Mouse (Mus musculus): ENCODE data around the gene Zranb1. TPM values are rescaled to one million over a fixed set of nuclear protein-coding genes. Genes with fewer than 3 reads are reported as not detected.

Gene Zranb1
- total RNA-seq, 2 experiments from 2014 or later: 34.8 to 36.2 TPM

- no peak for DNase-seq
- intact Hi-C loops (cut with DNase I): no loop called here
These were observed 9.0 kb upstream of the Zranb1 start for GRCm38 (mm10) chr7:132921971-132922370.

- DNase-seq: no peak
- intact Hi-C loops (cut with DNase I): no loop called here
These were observed 5.7 kb upstream of the Zranb1 start for GRCm38 (mm10) chr7:132925227-132925626.

GRCm38 (mm10) chr7:132927201-132927600 lies 3.7 kb upstream of the Zranb1 start:
- DNase-seq: no peak
- intact Hi-C loops (cut with DNase I): no loop called here

- DNase-seq: peak in 1 of 2 experiments; percentile 4
- intact Hi-C loops (cut with DNase I): loop anchor here (2.0 to 10.0 kb wide), 3 partner anchors 29 to 185 kb away; no protein-coding TSS in a partner anchor
These were observed 887 bp upstream of the Zranb1 start for GRCm38 (mm10) chr7:132930055-132930454.

GRCm38 (mm10) chr7:132931560-132932351 lies 814 bp downstream of the Zranb1 start:
- intact Hi-C loops (cut with DNase I): loop anchor here (2.0 to 10.0 kb wide), 3 partner anchors 31 to 183 kb away; no protein-coding TSS in a partner anchor

GRCm38 (mm10) chr7:132933331-132933730 lies 2.4 kb downstream of the Zranb1 start:
- intact Hi-C loops (cut with DNase I): loop anchor here (5.0 to 10.0 kb wide), 2 partner anchors 69 to 181 kb away; no protein-coding TSS in a partner anchor
- no peak for DNase-seq

More at GRCm38 (mm10) chr7:132931560-132932351, 814 bp downstream of the Zranb1 start:
- DNase-seq: peak; percentile 58 to 73

GRCm38 (mm10) chr7:132934743-132935142 lies 3.8 kb downstream of the Zranb1 start:
- intact Hi-C loops (cut with DNase I): loop anchor here (5.0 to 10.0 kb wide), 2 partner anchors 68 to 180 kb away; no protein-coding TSS in a partner anchor
- DNase-seq: no peak

- DNase-seq: no peak
- intact Hi-C loops (cut with DNase I): loop anchor here (10.0 kb wide), 1 partner anchor 176 kb away; no protein-coding TSS in a partner anchor
These were observed 8.2 kb downstream of the Zranb1 start for GRCm38 (mm10) chr7:132939118-132939517.

GRCm38 (mm10) chr7:132940569-132940968 lies 9.6 kb downstream of the Zranb1 start:
- DNase-seq: no peak

GRCm38 (mm10) chr7:132949968-132950367 lies 19.0 kb downstream of the Zranb1 start:
- intact Hi-C loops (cut with DNase I): no loop called here
- DNase-seq: no peak

More at GRCm38 (mm10) chr7:132940569-132940968, 9.6 kb downstream of the Zranb1 start:
- intact Hi-C loops (cut with DNase I): no loop called here

GRCm38 (mm10) chr7:132950613-132951012 lies 19.7 kb downstream of the Zranb1 start:
- intact Hi-C loops (cut with DNase I): no loop called here
- no peak for DNase-seq

- no peak for DNase-seq
- intact Hi-C loops (cut with DNase I): no loop called here
These were observed 33.5 kb downstream of the Zranb1 start for GRCm38 (mm10) chr7:132964395-132964794.

GRCm38 (mm10) chr7:132965707-132966106 lies 34.8 kb downstream of the Zranb1 start:
- DNase-seq: no peak
- intact Hi-C loops (cut with DNase I): no loop called here

- intact Hi-C loops (cut with DNase I): no loop called here
- DNase-seq: no peak
These were observed 41.1 kb downstream of the Zranb1 start for GRCm38 (mm10) chr7:132972079-132972478.

GRCm38 (mm10) chr7:132976079-132976478 lies 45.1 kb downstream of the Zranb1 start:
- intact Hi-C loops (cut with DNase I): no loop called here
- no peak for DNase-seq

GRCm38 (mm10) chr7:132977981-132978380 lies 47.0 kb downstream of the Zranb1 start:
- no peak for DNase-seq
- intact Hi-C loops (cut with DNase I): no loop called here

- intact Hi-C loops (cut with DNase I): no loop called here
These were observed 51.7 kb downstream of the Zranb1 start for GRCm38 (mm10) chr7:132982639-132983038.

GRCm38 (mm10) chr7:132989839-132990238 lies 58.9 kb downstream of the Zranb1 start:
- intact Hi-C loops (cut with DNase I): loop anchor here (5.0 kb wide), 1 partner anchor 113 kb away; no protein-coding TSS in a partner anchor
- no peak for DNase-seq

More at GRCm38 (mm10) chr7:132982639-132983038, 51.7 kb downstream of the Zranb1 start:
- no peak for DNase-seq

- DNase-seq: no peak
- intact Hi-C loops (cut with DNase I): no loop called here
These were observed 60.4 kb downstream of the Zranb1 start for GRCm38 (mm10) chr7:132991240-132991900.

- intact Hi-C loops (cut with DNase I): no loop called here
- no peak for DNase-seq
These were observed 62.1 kb downstream of the Zranb1 start for GRCm38 (mm10) chr7:132992967-132993615.

- no peak for DNase-seq
- intact Hi-C loops (cut with DNase I): no loop called here
These were observed 63.2 kb downstream of the Zranb1 start for GRCm38 (mm10) chr7:132994120-132994519.

Measured in heart, postnatal 10 days (tissue).